In genomic region chrX:152341496-152341895, GRCm38 (mm10) we compare ENCODE assay signal across 7 mouse cellular contexts. TPM values are rescaled to one million over a fixed set of nuclear protein-coding genes. Genes with fewer than 3 reads are reported as not detected.
A peak's percentile ranks its signal among the peaks of the same experiment; 100 is the strongest.
DNase-seq lines count a peak whose midpoint lies in the region; ATAC-seq lines count a peak whose summit lies in the region.

No protein-coding gene starts in this region.

- H3K4me2 ChIP-seq in kidney, embryonic 16.5 days (replicated peaks; ENCODE audit: low read depth, low read length), result peak overlapping the region; percentile 57
- H3K4me2 ChIP-seq in embryonic facial prominence, embryonic 14.5 days (ENCODE audit: low read depth, low read length), result peak overlapping the region; percentile 58
- H3K4me2 ChIP-seq in neural tube, embryonic 15.5 days, result peak overlapping the region; percentile 65

- WGBS in kidney, embryonic 16.5 days, result 32% methylated on average over 11 of the region's 11 CpGs
- 42% methylated on average over 8 of the region's 11 CpGs for WGBS in embryonic facial prominence, embryonic 14.5 days
- 31% methylated on average over 11 of the region's 11 CpGs for WGBS in neural tube, embryonic 15.5 days

- H3K9me3 ChIP-seq in kidney, embryonic 16.5 days (ENCODE audit: low read length), result no peaks in the 10 kb centered on the region
- no peaks in the 10 kb centered on the region for H3K9me3 ChIP-seq in embryonic facial prominence, embryonic 14.5 days (ENCODE audit: control insufficient read depth, low read length)
- H3K9me3 ChIP-seq in neural tube, embryonic 15.5 days (replicated peaks), result no peaks in the 10 kb centered on the region

- peak overlapping the region; percentile 81 for H3K9ac ChIP-seq in kidney, embryonic 16.5 days (replicated peaks; ENCODE audit: low read length)
- peak overlapping the region; percentile 85 for H3K9ac ChIP-seq in embryonic facial prominence, embryonic 14.5 days (ENCODE audit: low read depth, low read length)
- H3K9ac ChIP-seq in neural tube, embryonic 15.5 days (replicated peaks), result peak overlapping the region; percentile 76

- peaks cover 7% of the 10 kb centered on the region; the same call in 1 of the 2 replicates for H3K4me1 ChIP-seq in kidney, embryonic 16.5 days (ENCODE audit: insufficient read depth, low read length)
- H3K4me1 ChIP-seq in embryonic facial prominence, embryonic 14.5 days (ENCODE audit: control insufficient read depth, insufficient read depth, low read length), result 0 out of 2 replicates have a peak, but pooled peaks cover 5% of the 10 kb centered on the region
- H3K4me1 ChIP-seq in neural tube, embryonic 15.5 days, result peaks cover 38% of the 10 kb centered on the region

- peaks cover 55% of the 10 kb centered on the region; the same call in 1 of the 2 replicates for H3K27me3 ChIP-seq in kidney, embryonic 16.5 days (ENCODE audit: insufficient read depth, low read length)
- H3K27me3 ChIP-seq in embryonic facial prominence, embryonic 14.5 days (replicated peaks; ENCODE audit: control insufficient read depth, insufficient read depth, low read length), result peaks cover 58% of the 10 kb centered on the region
- H3K27me3 ChIP-seq in neural tube, embryonic 15.5 days (replicated peaks), result peaks cover 53% of the 10 kb centered on the region

- DNase-seq in kidney, postnatal 36 days, result no peak
- peak; percentile 32 for DNase-seq in NIH3T3 (ENCODE audit: low read depth)
- DNase-seq in embryonic facial prominence, embryonic 14.5 days (ENCODE audit: low spot score), result peak; percentile 2
- DNase-seq in kidney, postnatal 4 days, result peak; percentile 2 to 27
- DNase-seq in thymus, postnatal 25 days, result no peak

- H3K36me3 ChIP-seq in kidney, embryonic 16.5 days (ENCODE audit: insufficient read depth, low read length), result peaks cover 20% of the 10 kb centered on the region
- H3K36me3 ChIP-seq in embryonic facial prominence, embryonic 14.5 days (ENCODE audit: control insufficient read depth, insufficient read depth, low read length), result peaks cover 23% of the 10 kb centered on the region; the same call in 1 of the 2 replicates
- H3K36me3 ChIP-seq in neural tube, embryonic 15.5 days, result peaks cover 11% of the 10 kb centered on the region; the same call in 1 of the 2 replicates

- ATAC-seq in kidney, embryonic 16.5 days (ENCODE audit: low FRiP score, low TSS enrichment), result no peak
- ATAC-seq in embryonic facial prominence, embryonic 14.5 days (ENCODE audit: low read depth), result no peak
- ATAC-seq in neural tube, embryonic 15.5 days (ENCODE audit: low FRiP score), result no peak

- H3K27ac ChIP-seq in kidney, embryonic 16.5 days (ENCODE audit: low read length), result peak overlapping the region; percentile 66; the same call in 1 of the 2 replicates
- peak overlapping the region; percentile 83 for H3K27ac ChIP-seq in embryonic facial prominence, embryonic 14.5 days (replicated peaks; ENCODE audit: low read depth, low read length)
- peak overlapping the region; percentile 91 for H3K27ac ChIP-seq in neural tube, embryonic 15.5 days (replicated peaks)

- H3K4me3 ChIP-seq in kidney, embryonic 16.5 days (ENCODE audit: low read length), result peak overlapping the region; percentile 65
- peak overlapping the region; percentile 59 for H3K4me3 ChIP-seq in embryonic facial prominence, embryonic 14.5 days (ENCODE audit: low read depth, low read length)
- H3K4me3 ChIP-seq in neural tube, embryonic 15.5 days (replicated peaks), result peak overlapping the region; percentile 55

RNA-seq across cellular contexts. Expression of gene Tspyl2, which starts 0.7 kb away (rescaled TPM):
- polyA plus RNA-seq in kidney, embryonic 16.5 days (2015; fragmentation: Nextera tagmentation; extraction: Ambion mirVana), result 31.1 and 35.9 TPM in 2 replicates
- polyA plus RNA-seq in embryonic facial prominence, embryonic 14.5 days (2014; fragmentation: Nextera tagmentation; extraction: Ambion mirVana), result 22.4 and 25.2 TPM in 2 replicates
- 56.9 and 71.6 TPM in 2 replicates for polyA plus RNA-seq in neural tube, embryonic 15.5 days (2015; fragmentation: Nextera tagmentation; extraction: Ambion mirVana)

RNA-seq across cellular contexts. Expression of gene Kantr, which starts 14.2 kb away (rescaled TPM):
- 14.3 and 17.6 TPM in 2 replicates for polyA plus RNA-seq in kidney, embryonic 16.5 days (2015; fragmentation: Nextera tagmentation; extraction: Ambion mirVana)
- polyA plus RNA-seq in embryonic facial prominence, embryonic 14.5 days (2014; fragmentation: Nextera tagmentation; extraction: Ambion mirVana), result 13.3 and 15.4 TPM in 2 replicates
- polyA plus RNA-seq in neural tube, embryonic 15.5 days (2015; fragmentation: Nextera tagmentation; extraction: Ambion mirVana), result 30.0 and 32.4 TPM in 2 replicates

RNA-seq across cellular contexts. Expression of gene Gpr173, which starts 27.0 kb away (rescaled TPM):
- polyA plus RNA-seq in kidney, embryonic 16.5 days (2015; fragmentation: Nextera tagmentation; extraction: Ambion mirVana), result 3.8 and 6.0 TPM in 2 replicates
- 4.2 and 4.8 TPM in 2 replicates for polyA plus RNA-seq in embryonic facial prominence, embryonic 14.5 days (2014; fragmentation: Nextera tagmentation; extraction: Ambion mirVana)
- 8.4 and 8.5 TPM in 2 replicates for polyA plus RNA-seq in neural tube, embryonic 15.5 days (2015; fragmentation: Nextera tagmentation; extraction: Ambion mirVana)

Comparison
In these comparisons a context has a peak if more than half of its experiments do, and no peak if none do; other contexts are left out.
1. DNase-seq: peak in NIH3T3 (single experiment), embryonic facial prominence, embryonic 14.5 days (single experiment) and kidney, postnatal 4 days (2 of 2); none in kidney, postnatal 36 days (0 of 2) and thymus, postnatal 25 days (single experiment).
2. Peak in every context shown above with its lines, with median percentiles within 50 percentile points of each other: H3K27ac ChIP-seq, H3K4me2 ChIP-seq, H3K4me3 ChIP-seq and H3K9ac ChIP-seq.